8 mouse cellular contexts compared by ENCODE assay signal in the genomic region with DNA sequence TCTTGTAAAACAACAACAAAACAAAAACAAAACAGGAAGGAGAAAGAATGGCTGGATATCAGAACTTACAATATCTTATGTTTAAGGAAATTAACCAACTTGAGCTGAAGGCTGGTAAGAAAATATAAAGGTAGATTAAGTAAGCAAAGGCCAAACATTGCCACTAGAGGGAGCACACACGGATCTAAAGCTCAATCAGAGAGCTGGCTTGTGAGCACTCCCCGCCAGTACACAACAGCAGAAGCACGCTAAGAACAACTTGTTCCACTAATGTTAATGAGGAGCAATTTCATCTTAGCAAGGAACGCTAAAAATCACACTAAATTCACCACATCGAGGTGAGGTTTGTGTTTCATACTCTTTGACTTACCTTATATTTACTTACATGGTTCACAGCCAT. TPM values are rescaled to one million over a fixed set of nuclear protein-coding genes. Genes with fewer than 3 reads are reported as not detected.
A peak's percentile ranks its signal among the peaks of the same experiment; 100 is the strongest.
DNase-seq lines count a peak whose midpoint lies in the region; ATAC-seq and TF ChIP-seq lines count a peak whose summit lies in the region.

No protein-coding gene starts in this region.

- no peaks in the 10 kb centered on the region for H3K9me3 ChIP-seq in midbrain, embryonic 11.5 days (ENCODE audit: control insufficient read depth, low read length)
- no peaks in the 10 kb centered on the region for H3K9me3 ChIP-seq in midbrain, embryonic 16.5 days (replicated peaks; ENCODE audit: control insufficient read depth, low read length, poor library complexity, severe bottlenecking)

- H3K4me2 ChIP-seq in midbrain, embryonic 11.5 days, result no peak overlapping the region
- no peak overlapping the region for H3K4me2 ChIP-seq in midbrain, embryonic 16.5 days (ENCODE audit: low read length)

- no peaks in the 10 kb centered on the region for H3K27me3 ChIP-seq in midbrain, embryonic 11.5 days (ENCODE audit: control insufficient read depth, insufficient read depth, low read length)
- H3K27me3 ChIP-seq in midbrain, embryonic 16.5 days (ENCODE audit: control insufficient read depth, insufficient read depth, low read depth, low read length), result no peaks in the 10 kb centered on the region
- no peaks in the 10 kb centered on the region for H3K27me3 ChIP-seq in splenic B cell, adult 2 months (ENCODE audit: control insufficient read depth, insufficient read depth, low read length, poor library complexity, severe bottlenecking)

- TF ChIP-seq CTCF in lung, adult 2 months (IDR thresholded peaks at IDR 0.05; ENCODE audit: insufficient read depth, low read length), result peak; percentile 61

- peaks cover 11% of the 10 kb centered on the region for H3K36me3 ChIP-seq in midbrain, embryonic 11.5 days (ENCODE audit: control insufficient read depth, insufficient read depth, low read length)
- H3K36me3 ChIP-seq in midbrain, embryonic 16.5 days (ENCODE audit: control insufficient read depth, insufficient read depth, low read length), result peaks cover 17% of the 10 kb centered on the region
- H3K36me3 ChIP-seq in splenic B cell, adult 2 months (ENCODE audit: control insufficient read depth, insufficient read depth, low read length, poor library complexity, severe bottlenecking), result peaks cover 25% of the 10 kb centered on the region

- WGBS in midbrain, embryonic 11.5 days, result 25% methylated on average over 5 of the region's 5 CpGs
- WGBS in midbrain, embryonic 16.5 days, result 26% methylated on average over 5 of the region's 5 CpGs
- 15% methylated on average over 5 of the region's 5 CpGs for WGBS in lung, adult 2 months

- H3K4me1 ChIP-seq in midbrain, embryonic 11.5 days (ENCODE audit: control insufficient read depth, insufficient read depth, low read length), result no peaks in the 10 kb centered on the region
- H3K4me1 ChIP-seq in midbrain, embryonic 16.5 days (ENCODE audit: control insufficient read depth, insufficient read depth, low read length), result no peaks in the 10 kb centered on the region
- H3K4me1 ChIP-seq in lung, adult 2 months (ENCODE audit: control insufficient read depth, insufficient read depth, low read length), result no peaks in the 10 kb centered on the region

- ATAC-seq in midbrain, embryonic 11.5 days (ENCODE audit: low FRiP score), result no peak
- no peak for ATAC-seq in midbrain, embryonic 16.5 days

- H3K4me3 ChIP-seq in midbrain, embryonic 11.5 days (ENCODE audit: low read depth, low read length), result no peak overlapping the region
- H3K4me3 ChIP-seq in midbrain, embryonic 16.5 days (ENCODE audit: low read depth, low read length), result no peak overlapping the region
- H3K4me3 ChIP-seq in lung, adult 2 months (replicated peaks; ENCODE audit: extremely low read depth, low read depth, low read length), result no peak overlapping the region

- DNase-seq in adrenal gland, postnatal 10 days, result peak; percentile 64
- no peak for DNase-seq in adrenal gland, postnatal 25 days
- peak; percentile 94 for DNase-seq in midbrain, embryonic 11.5 days (ENCODE audit: low spot score, missing footprints)
- DNase-seq in cerebellum, postnatal 36 days, result peak; percentile 52 to 68
- DNase-seq in kidney, adult 8-10 months, result peak; percentile 15 to 50
- DNase-seq in lung, adult 2 months, result no peak
- peak; percentile 78 for DNase-seq in splenic B cell, adult 2 months (ENCODE audit: low read depth, low spot score)

- H3K27ac ChIP-seq in midbrain, embryonic 11.5 days (ENCODE audit: low read depth, low read length), result no peak overlapping the region
- H3K27ac ChIP-seq in midbrain, embryonic 16.5 days (ENCODE audit: low read length), result no peak overlapping the region

- H3K9ac ChIP-seq in midbrain, embryonic 11.5 days (ENCODE audit: low read length), result no peak overlapping the region
- no peak overlapping the region for H3K9ac ChIP-seq in midbrain, embryonic 16.5 days (ENCODE audit: low read depth, low read length)

- TF ChIP-seq POLR2A in lung, adult 2 months (IDR thresholded peaks at IDR 0.05; ENCODE audit: borderline replicate concordance, extremely low read depth, low read depth, low read length), result no peak

RNA-seq across cellular contexts. Expression of a gene that starts 29.1 kb away (rescaled TPM):
- total RNA-seq in adrenal gland, postnatal 10 days (2021), result 100 to 1,000 TPM; 103 to 118 TPM
- total RNA-seq in adrenal gland, postnatal 25 days (2021), result 150 and 170 TPM in 2 replicates
- polyA plus RNA-seq in midbrain, embryonic 11.5 days (2014; fragmentation: Nextera tagmentation; extraction: Ambion mirVana), result 138 and 144 TPM in 2 replicates
- polyA plus RNA-seq in midbrain, embryonic 16.5 days (2015; fragmentation: Nextera tagmentation; extraction: Ambion mirVana), result 152 and 157 TPM in 2 replicates
- 140 and 145 TPM in 2 replicates for polyA plus RNA-seq in lung, adult 2 months (2012; rRNA removed)

RNA-seq across cellular contexts. Expression of a gene that starts 52.1 kb away (rescaled TPM):
- total RNA-seq in adrenal gland, postnatal 10 days (2021), result 1 to 10 TPM in 1 of 2 experiments, under 1 TPM in 1; 0.33 to 1.1 TPM
- 0.24 TPM in 1 of 2 replicates, not detected in the other for total RNA-seq in adrenal gland, postnatal 25 days (2021)
- polyA plus RNA-seq in midbrain, embryonic 11.5 days (2014; fragmentation: Nextera tagmentation; extraction: Ambion mirVana), result 0.59 and 0.63 TPM in 2 replicates
- 0.80 and 1.0 TPM in 2 replicates for polyA plus RNA-seq in midbrain, embryonic 16.5 days (2015; fragmentation: Nextera tagmentation; extraction: Ambion mirVana)
- 0.07 TPM in 1 of 2 replicates, not detected in the other for polyA plus RNA-seq in lung, adult 2 months (2012; rRNA removed)

Comparison
In these comparisons a context has a peak if more than half of its experiments do, and no peak if none do; other contexts are left out.
1. DNase-seq: peak in adrenal gland, postnatal 10 days (single experiment), midbrain, embryonic 11.5 days (single experiment), cerebellum, postnatal 36 days (2 of 2), kidney, adult 8-10 months (2 of 2) and splenic B cell, adult 2 months (single experiment); none in adrenal gland, postnatal 25 days (single experiment) and lung, adult 2 months (single experiment).